Mouse (Mus musculus): ENCODE measurements around the gene Ttc41. TPM values are rescaled to one million over a fixed set of nuclear protein-coding genes. Genes with fewer than 3 reads are reported as not detected.

The Ttc41 gene
- total RNA-seq, 2 experiments from 2014 or later: 1.2 to 1.3 TPM

DNA sequence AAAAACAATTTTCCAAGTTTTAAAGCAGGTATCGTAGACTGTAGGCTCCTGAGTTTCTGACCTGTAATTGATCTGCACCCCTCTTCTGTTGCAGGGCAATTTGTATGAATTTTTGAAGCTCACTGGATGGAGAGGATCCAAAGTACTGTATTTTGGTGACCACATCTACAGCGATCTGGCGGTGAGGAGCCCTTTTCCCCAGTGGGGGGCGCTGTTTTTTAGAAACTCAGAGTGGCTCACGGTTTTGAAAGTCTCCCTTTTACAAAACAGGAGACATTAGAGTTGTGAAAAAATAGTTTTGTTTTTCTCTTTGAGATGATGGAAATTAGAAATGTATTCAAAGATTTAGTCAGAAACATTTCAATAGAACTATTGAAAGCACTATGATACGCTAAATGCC lies 118.5 kb downstream of the Ttc41 start:
- DNase-seq (ENCODE audit: low spot score in 2 of 2): no peak

DNA sequence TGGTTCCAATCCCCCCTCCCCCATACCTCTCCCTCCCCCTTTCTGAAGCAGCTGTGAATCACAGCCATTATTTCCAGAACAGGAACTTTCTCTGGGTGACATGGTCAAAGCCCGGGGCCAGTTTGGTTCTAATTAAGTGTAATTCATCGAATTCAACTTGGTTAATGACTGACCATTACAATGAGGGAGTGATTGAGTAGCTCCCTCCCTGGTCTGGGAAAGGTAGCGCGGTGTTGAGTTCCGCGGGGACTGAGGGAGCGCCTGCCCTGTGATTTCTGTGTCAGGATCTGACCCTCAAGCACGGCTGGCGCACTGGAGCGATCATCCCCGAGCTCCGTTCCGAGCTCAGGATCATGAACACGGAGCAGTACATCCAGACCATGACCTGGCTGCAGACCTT lies 119.3 kb downstream of the Ttc41 start:
- DNase-seq (ENCODE audit: low spot score in 2 of 2): no peak

DNA sequence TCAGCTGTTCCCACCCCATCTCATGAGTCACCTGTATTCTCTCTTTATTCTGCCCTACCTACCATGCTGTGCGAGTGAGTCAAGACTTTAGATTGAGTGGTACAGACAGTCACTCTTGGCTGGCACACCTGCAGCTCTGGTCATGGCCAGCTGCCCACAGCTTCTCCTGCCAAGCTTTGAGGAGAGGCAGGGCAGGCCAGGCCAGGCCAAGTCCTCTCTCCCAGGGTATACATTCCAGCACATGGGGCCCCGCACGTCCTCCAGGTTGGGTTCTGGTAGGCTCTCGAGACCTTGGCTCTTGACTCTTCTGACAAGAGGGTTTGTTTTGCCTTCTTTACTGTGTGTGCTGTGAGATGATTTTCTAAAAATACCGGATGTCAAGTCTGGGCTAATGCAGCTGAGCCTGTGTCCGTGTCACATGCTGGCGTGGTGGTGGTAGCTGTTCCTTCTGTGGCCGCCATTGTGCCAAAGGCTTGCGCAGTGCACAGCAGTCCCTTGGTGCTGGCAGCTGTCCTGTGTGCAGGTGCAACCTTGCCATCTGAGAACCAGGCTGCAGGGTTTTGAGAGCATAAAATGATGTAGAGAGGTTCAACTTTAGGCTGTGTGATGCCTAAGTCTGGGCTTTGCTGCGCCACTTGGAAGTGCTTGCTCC lies 120.4 kb downstream of the Ttc41 start:
- DNase-seq (ENCODE audit: low spot score in 2 of 2): no peak

Small RNA genes lying within 50 kb of the gene (microRNA-seq; reads per million reads assigned to microRNA genes)
- gene Gm25745: 0.20 to 2.0 reads per million in 2 experiments

Other genes with a start within 250 kb of the Ttc41 start
- 10 to 100 TPM; 16.3 to 16.7 TPM for gene Syn3, start 206.9 kb upstream of the Ttc41 start, total RNA-seq (2021)
- 100 to 1,000 TPM; 331 to 352 TPM for gene Hsp90b1, start 302 bp upstream of the Ttc41 start, total RNA-seq (2021)
- 10 to 100 TPM; 29.2 to 41.2 TPM for gene Gm49358, start 58.2 kb downstream of the Ttc41 start, total RNA-seq (2021)
- gene Nt5dc3, start 73.2 kb downstream of the Ttc41 start, total RNA-seq (2021): 100 to 1,000 TPM; 132 to 138 TPM